Mouse (Mus musculus): ENCODE data around the gene Gm14190.
"Not testable (repeated sequence)": the region's sequence is repeated elsewhere in the genome, so short reads cannot be mapped to it uniquely, and the experiment has no call there.

The Gm14190 gene

DNA sequence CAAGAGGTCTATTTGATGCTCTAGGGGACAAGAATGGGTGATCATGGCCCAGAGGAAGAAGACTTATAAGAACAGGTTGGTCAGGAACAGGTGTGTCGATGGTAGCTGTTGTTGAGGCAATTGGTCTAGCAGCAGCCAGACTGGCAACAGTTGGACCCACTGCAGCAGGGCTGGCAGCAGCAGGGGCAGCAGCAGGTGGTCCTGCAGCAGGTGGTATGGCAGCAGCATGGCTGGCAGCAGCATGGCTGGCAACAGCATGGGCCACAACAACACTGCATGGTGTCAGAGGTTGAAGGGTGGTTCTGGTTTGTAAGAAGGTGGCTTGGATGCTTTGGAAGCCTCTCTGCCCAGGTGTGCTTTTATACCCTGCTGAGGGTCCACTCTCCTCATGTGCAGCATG lies at the start of gene Gm14190:
Gene Gm14190, minus strand, starts transcription at position 278 of the 400 bp plus-strand sequence.
- DNase-seq (ENCODE audit: low read depth) = no peak

DNA sequence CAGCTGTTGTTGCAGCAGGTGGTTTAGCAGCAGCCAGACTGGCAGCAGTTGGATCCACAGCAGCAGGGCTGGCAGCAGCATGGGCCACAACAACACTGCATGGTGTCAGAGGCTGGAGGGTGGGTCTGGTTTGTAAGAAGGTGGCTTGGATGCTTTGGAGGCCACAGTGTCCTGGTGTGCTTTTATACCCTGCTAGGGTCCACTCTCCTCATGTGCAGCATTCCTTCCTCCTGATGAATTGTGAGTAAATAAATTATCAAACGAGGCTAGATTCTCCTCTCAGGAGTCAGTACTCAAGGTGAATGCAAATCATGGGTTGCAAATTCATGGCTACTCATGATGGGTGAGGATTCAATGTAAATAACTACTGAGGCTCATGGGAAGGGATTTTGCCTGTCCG lies 43.6 kb upstream of the Gm14190 start, which contains the start of gene Gm14180:
Gene Gm14180, minus strand, starts transcription at position 101 of the 400 bp plus-strand sequence.
- no peak for DNase-seq (ENCODE audit: low read depth)

DNA sequence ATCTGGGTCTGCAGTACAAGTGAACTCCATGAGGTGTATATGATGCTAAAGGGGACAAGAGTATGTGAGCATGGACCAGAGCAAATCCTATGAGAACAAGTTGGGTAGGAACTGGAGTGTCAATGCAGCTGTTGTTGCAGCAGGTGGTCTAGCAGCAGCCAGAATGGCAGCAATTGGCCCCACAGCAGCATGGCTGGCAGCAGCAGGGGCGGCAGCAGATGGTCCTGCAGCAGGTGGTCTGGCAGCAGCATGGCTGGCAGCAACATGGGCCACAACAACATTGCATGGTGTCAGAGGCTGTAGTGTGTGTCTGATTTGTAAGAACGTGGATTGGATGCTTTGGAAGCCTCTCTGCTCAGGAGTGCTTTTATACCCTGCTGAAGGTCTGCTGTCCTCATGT lies 33.5 kb upstream of the Gm14190 start:
- no peak for DNase-seq (ENCODE audit: low read depth)

DNA sequence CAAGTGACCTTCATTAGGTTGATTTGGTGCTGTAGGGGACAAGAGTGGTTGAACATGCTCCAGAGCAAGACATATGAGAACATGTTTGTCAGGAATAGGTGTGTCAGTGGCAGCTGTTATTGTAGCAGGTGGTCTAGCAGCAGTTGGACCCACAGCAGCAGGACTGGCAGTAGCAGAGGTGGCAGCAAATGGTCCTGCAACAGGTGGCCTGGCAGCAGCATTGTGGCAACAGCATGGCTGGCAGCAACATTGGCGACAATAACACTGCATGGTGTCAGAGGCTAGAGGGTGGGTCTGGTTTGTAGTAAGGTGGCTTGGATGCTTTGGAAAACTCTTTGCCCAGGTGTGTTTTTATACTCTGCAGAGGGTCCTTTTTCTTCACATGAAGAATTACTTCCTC lies 28.2 kb upstream of the Gm14190 start:
- no peak for DNase-seq (ENCODE audit: low read depth)

DNA sequence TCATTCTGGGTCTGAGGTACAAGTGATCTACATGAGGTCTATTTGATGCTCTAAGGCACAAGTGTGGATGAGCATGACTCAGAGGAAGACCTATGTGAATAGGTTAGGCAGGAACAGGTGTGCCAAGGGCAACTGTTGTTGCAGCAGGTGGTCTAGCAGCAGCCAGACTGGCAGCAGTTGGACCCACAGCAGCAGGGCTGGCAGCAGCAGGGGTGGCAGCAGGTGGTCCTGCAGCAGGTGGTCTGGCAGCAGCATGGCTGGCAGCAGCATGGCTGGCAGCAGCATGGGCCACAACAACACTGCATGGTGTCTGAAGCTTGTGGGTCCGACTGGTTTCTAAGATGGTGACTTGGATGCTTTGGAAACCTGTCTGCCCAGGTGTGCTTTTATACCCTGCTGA lies 5.3 kb downstream of the Gm14190 start:
- not testable (repeated sequence) for DNase-seq (ENCODE audit: low read depth)

DNA sequence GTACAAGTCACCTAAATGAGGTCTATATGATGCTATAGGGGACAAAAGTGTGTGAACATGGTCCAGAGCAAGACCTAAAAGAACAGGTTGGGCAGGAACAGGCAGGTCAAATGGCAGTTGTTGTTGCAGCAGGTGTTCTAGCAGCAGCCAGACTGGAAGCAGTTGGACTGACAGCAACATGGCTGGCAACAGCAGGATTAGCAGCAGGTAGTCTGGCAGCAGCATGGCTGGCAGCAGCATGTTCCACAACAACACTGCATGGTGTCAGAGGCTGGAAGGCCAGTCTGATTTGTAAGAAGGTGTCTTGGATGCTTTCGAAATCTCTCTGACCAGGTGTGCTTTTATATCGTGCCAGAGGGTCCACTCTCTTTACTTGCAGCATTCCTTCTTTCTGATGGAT lies 7.1 kb downstream of the Gm14190 start:
- no peak for DNase-seq (ENCODE audit: low read depth)

DNA sequence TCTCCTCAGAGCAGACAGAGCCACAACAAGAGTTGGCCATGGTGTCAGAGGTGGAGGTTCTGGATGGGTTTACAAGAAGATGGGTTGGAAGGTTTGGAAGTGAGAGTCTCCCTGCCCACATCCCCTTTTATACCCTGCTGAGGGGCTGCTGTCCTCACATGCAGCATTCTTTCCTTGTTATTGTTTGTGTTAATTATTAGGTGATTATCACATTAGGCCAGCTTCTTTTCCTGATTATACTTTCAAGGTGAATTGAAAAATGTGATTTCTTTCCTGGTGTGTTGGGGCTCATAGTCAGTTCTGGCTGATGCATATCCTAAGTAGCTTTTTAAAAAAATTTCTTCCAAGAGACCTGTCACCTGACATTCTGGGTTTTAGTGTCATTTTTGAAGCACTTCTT lies 24.7 kb downstream of the Gm14190 start, which contains the start of gene Krtap4-6:
Gene Krtap4-6, minus strand, starts transcription at position 101 of the 400 bp plus-strand sequence.
- DNase-seq (ENCODE audit: low read depth) = no peak

DNA sequence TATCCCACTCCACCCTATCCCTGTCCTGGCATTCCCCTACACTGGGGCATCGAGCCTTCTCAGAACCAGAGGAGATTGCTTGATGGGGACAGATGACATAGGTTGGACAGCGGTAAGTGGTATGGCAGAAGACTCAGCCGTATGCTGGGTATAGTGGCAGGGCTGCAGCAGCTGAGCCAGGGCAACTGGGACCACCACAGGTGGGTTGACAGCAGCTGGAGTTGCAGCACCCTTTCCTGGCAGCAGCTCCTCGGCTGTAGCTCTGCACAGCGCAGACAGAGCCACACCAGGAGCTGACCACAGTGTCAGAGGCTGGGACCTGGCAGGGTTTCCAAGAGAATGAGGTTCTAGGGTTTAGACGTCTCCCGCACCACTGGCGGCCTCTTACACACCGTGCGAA lies 27.7 kb downstream of the Gm14190 start:
- no peak for DNase-seq (ENCODE audit: low read depth)

DNA sequence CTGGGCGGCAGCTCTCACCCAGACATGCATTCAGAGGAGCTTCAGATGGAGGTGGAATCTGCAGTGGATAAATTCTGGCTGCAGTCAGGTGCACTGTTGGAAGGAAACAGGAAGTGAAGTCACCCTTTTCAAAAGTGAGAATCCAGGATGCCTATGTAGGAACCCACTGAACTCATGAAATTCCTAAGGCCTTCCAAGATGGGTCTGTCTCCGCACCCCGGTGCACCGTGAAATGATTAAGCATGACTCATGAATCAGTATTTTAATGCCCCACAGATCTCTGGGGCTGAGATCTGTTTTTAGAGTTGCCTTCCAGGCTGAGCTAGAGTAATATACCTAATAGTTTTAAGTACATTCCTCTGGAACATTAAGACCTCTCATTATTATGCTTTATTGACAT lies 31.3 kb downstream of the Gm14190 start:
- no peak for DNase-seq (ENCODE audit: low read depth)

DNA sequence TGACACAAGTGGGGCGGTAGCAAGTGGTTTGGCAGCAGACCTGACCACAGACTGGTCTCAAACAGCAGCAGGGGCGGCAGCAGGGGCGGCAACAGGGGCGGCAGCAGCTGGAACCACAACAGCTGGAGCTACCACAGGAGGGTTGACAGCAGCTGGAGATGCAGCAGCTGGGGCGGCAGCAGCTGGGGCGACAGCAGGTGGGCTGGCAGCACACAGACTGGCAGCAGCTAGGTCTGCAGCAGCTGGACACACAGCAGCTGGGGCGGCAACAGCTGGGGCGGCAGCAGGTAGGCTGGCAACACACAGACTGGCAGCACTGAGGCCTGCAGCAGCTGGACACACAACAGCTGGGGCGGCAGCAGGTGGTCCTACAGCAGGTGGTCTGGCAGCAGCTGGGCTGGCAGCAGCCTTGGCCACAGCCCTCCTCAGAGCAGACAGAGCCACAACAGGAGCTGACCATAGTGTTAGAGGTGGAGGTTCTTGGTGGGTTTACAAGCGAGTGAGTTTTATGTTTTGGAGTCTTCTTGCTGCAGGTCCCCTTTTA lies 32.0 kb downstream of the Gm14190 start, which contains the start of gene Gm11563:
Gene Gm11563, minus strand, starts transcription at position 494 of the 544 bp plus-strand sequence.
- not testable (repeated sequence) for DNase-seq (ENCODE audit: low read depth)

DNA sequence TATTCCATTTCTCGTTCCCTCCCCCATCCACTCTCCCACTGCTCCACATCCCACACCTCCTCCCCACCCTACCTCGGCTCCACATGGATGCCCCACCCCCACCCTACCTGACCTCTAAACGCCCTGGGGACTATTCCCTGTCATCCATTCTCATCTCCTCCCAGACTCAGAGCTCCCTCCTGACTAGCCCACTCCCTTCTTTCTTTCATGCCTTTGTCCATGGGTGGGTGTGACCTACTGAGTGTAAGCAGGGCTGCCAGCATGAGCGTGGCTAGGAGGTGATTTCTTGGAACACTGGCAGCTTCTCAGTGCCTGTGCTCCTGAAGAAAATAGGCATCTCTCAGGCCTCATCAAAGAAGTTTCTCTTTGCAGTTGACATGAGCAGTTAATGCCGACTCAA lies 33.5 kb downstream of the Gm14190 start:
- DNase-seq (ENCODE audit: low read depth) = no peak

DNA sequence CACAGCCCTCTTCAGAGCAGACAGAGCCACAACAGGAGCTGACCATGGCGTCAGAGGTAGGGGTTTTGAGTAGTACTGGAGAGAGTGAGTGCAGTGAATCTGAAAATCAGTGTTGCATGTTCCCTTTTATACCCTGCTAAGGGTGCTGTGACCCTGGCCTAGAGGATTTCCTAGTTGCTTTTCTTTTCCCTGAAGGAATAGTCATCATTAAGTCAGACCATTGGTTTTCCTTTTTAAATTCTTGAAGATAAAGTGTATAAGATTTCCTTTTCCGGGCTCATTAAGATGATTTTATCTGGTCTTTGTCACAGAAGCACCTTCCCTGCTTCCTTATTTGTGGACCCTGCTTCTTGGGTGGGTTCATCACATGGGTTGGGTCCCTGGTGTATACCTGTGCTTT lies 40.4 kb downstream of the Gm14190 start, which contains the start of gene Gm11555:
Gene Gm11555, minus strand, starts transcription at position 101 of the 400 bp plus-strand sequence.
- DNase-seq (ENCODE audit: low read depth) = no peak

DNA sequence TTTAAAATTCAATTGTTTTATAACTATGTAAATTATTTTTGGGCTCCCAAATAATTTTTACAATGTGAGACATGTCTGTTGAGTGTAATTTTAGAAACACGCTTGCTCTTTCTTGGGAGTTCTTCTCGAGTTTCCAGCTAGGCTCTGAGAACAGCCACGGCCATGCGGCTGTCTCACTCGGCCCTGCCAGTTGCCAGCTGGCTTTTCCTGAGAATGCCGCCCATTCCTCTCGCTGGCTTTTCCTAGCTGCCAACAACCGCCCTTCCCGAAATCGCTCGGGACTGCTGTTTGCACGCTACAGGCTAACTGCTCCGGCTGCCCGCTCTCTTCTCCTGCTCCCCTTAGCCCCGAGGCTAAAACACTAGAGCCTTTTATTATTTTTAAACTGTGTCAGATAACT lies 44.1 kb downstream of the Gm14190 start:
- no peak for DNase-seq (ENCODE audit: low read depth)

DNA sequence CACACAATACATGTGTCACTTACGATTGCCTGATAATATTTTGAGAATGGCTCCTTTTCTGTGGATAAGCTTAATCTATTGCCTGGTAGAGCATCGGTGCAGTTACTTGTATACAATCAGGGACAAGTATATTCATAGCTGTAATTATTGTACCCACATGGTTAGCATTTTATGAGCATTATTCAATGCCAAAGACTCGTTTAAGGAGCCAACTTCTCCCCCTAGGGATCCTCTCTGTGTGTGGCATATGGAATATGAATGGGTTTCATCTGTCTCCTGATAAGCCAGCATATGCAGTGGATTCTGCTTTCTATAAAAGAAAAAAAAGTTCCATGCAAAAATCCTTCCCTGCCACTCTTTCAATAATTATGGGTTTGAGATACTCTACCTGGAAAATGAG lies 46.2 kb downstream of the Gm14190 start:
- DNase-seq (ENCODE audit: low read depth) = no peak

DNA sequence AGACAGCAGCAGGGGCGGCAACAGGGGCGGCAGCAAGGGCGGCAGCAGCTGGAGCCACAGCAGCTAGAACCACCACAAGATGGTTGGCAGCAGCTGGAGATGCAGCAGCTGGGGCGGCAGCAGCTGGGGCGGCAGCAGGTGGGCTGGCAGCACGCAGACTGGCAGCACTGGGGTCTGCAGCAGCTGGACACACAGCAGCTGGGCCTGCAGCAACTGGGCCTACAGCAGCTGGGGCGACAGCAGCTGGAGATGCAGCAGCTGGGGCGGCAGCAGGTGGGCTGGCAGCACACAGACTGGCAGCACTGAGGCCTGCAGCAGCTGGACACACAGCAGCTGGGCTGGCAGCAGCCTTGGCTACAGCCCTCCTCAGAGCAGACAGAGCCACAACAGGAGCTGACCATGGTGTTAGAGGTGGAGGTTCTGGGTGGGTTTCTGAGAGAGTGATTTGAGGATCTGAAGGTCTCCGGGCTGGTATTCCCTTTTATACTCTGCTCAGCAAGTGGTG lies 46.9 kb downstream of the Gm14190 start, which contains the start of gene Krtap4-7:
Gene Krtap4-7, minus strand, starts transcription at position 455 of the 505 bp plus-strand sequence.
- DNase-seq (ENCODE audit: low read depth) = not testable (repeated sequence)

DNA sequence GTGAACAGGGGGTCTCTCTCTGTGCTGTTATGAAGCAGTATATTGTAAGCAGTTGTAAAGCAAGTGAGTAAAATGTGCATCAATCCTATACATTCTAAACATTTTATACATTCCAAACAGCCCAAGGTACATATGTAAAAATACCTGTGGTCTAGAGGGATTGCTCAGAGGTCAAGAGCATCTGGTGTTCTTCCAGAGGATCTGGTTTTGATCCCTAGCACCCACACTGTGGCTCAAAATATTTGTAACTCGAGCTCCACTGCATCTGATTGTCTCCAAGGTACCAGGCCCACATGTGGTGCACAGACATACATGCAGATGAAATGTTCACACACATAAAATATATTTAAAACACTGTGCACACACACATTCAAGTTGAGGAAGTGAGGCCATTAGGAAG lies 49.6 kb downstream of the Gm14190 start:
- no peak for DNase-seq (ENCODE audit: low read depth)

Measured in c-Kit-positive CD71-negative TER-119-negative erythroid progenitor cells, embryonic 14.5 days (primary cell).